Mouse (Mus musculus) urinary bladder, adult 2 months (tissue): ENCODE results near the gene Gm49333. TPM values are rescaled to one million over a fixed set of nuclear protein-coding genes. Genes with fewer than 3 reads are reported as not detected.
A peak's percentile ranks its signal among the peaks of the same experiment; 100 is the strongest.

ENCODE experiments used
- DNase-seq: peaks from one replicate; pipeline ENCODE4 v3.0.0; 2022; ENCODE audit warnings: low spot score
- polyA plus RNA-seq: library from polyadenylated mRNA; depleted of rRNA; stranded (reverse); fragments of >200 nt; gene quantifications from 2 replicates; pipeline ENCODE4 v1.2.3, GENCODE M21; 2012; rRNA removed

Gm49333 gene
- polyA plus RNA-seq, 1 experiment: not detected

DNA sequence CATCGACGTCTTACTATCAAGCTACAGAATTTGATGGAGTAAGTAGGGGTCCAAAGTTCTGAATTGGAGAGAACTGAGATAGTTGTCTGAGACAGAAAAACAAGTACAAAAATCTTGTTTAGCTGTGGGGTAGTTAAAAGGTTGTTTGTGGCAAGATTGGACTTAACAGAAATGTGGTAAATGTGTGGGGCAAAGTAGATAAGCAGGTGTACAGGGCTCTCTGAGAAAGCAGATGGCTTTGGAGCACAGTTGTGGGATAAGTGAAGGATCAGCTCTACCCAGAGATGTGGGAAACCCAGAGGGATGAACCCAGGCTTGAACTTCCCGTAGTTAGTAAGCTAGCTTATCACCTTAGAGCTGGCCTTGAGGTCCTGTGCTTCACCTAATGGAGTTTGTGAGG, 79.4 kb downstream of the Gm49333 start:
- DNase-seq: no peak

GRCm38 (mm10) chr16:20691617-20692016, 80.2 kb downstream of the Gm49333 start:
- no peak for DNase-seq

GRCm38 (mm10) chr16:20692241-20692965, 81.0 kb downstream of the Gm49333 start:
- no peak for DNase-seq

DNA sequence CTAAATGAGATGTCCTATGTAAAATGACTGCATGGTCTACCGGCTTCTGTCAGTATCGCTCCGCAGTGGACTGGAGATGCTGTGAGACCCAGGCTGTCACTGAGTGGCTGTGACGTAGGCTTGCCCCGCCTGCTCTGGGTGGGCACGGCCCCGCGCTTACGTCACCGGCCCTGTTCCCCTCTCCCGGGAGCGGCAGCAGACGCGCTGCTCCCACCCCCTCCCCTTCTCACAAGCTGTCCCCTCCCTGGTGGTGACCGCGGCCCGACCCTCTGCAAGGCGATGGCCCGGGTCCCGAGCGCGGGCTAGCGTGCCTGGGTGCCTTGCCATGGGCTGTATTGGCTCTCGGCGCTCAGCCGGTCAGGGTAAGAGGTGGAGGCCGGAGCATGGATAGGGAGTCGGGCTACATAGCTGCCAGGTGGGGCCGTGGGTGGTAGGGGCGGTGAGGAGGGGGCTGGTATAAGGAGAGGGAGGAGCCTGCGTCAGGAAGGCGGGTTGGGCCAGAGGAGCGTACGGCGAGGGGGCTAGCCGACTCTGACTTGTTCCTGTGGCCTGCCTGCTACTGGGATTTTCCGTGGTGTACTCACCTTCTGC, 81.8 kb downstream of the Gm49333 start, which contains the start of gene Fam131a:
TSS of gene Fam131a (plus strand) at position 131 of the 591 bp plus-strand sequence.
- peak; percentile 54 for DNase-seq

- no peak for DNase-seq
Measured at GRCm38 (mm10) chr16:20694781-20695180, 83.4 kb downstream of the Gm49333 start.

Other genes with a start within 250 kb of the Gm49333 start
- gene Abcc5, start 185.2 kb upstream of the Gm49333 start, polyA plus RNA-seq: 128 and 170 TPM in 2 replicates
- 33.2 and 34.2 TPM in 2 replicates for gene Eif2b5, start 112.8 kb upstream of the Gm49333 start, polyA plus RNA-seq
- 22.5 and 38.0 TPM in 2 replicates for gene Dvl3, start 94.6 kb upstream of the Gm49333 start, polyA plus RNA-seq
- gene Ap2m1, start 76.1 kb upstream of the Gm49333 start, polyA plus RNA-seq: 411 and 488 TPM in 2 replicates
- 40.8 and 41.5 TPM in 2 replicates for gene Abcf3, start 63.0 kb upstream of the Gm49333 start, polyA plus RNA-seq
- 4.1 and 7.0 TPM in 2 replicates for gene Vwa5b2, start 22.1 kb upstream of the Gm49333 start, polyA plus RNA-seq
- gene Eef1akmt4, start within 50 bp of the Gm49333 start, polyA plus RNA-seq: 7.5 and 10.4 TPM in 2 replicates
- gene Alg3, start 125 bp downstream of the Gm49333 start, polyA plus RNA-seq: 12.4 and 16.1 TPM in 2 replicates
- 1.8 and 1.9 TPM in 2 replicates for gene Camk2n2, start 9.7 kb downstream of the Gm49333 start, polyA plus RNA-seq
- gene Ece2, start 18.2 kb downstream of the Gm49333 start, polyA plus RNA-seq: 2.1 and 2.5 TPM in 2 replicates
- gene Psmd2, start 40.0 kb downstream of the Gm49333 start, polyA plus RNA-seq: 126 and 133 TPM in 2 replicates
- 199 and 209 TPM in 2 replicates for gene Eif4g1, start 56.7 kb downstream of the Gm49333 start, polyA plus RNA-seq
- 14.4 and 18.1 TPM in 2 replicates for gene Fam131a, start 81.6 kb downstream of the Gm49333 start, polyA plus RNA-seq
- 36.3 and 40.9 TPM in 2 replicates for gene Polr2h, start 106.1 kb downstream of the Gm49333 start, polyA plus RNA-seq
- 12.8 and 14.0 TPM in 2 replicates for gene Clcn2, start 106.1 kb downstream of the Gm49333 start, polyA plus RNA-seq
- gene Chrd, start 121.5 kb downstream of the Gm49333 start, polyA plus RNA-seq: 18.1 and 18.5 TPM in 2 replicates
- gene Thpo, start 122.9 kb downstream of the Gm49333 start, polyA plus RNA-seq: 3.0 and 3.4 TPM in 2 replicates